Mouse (Mus musculus): Measurements from ENCODE around the gene Dap3. TPM values are rescaled to one million over a fixed set of nuclear protein-coding genes. Genes with fewer than 3 reads are reported as not detected.

Gene Dap3
- polyA plus RNA-seq, 1 experiment from 2014 or later: 95.9 TPM

GRCm38 (mm10) chr3:88953736-88954135 is 2.8 kb upstream of the Dap3 start:
- Histone ChIP-seq H3K36me3 (ENCODE audit: control insufficient read depth, insufficient read depth) (no peaks in the 10 kb centered on the region), H3K9me3 (ENCODE audit: control insufficient read depth) (no peaks in the 10 kb centered on the region), H3K4me1 (replicated peaks; ENCODE audit: control insufficient read depth, insufficient read depth, low read length) (no peaks in the 10 kb centered on the region), H3K9ac (ENCODE audit: low read depth, low read length) (no peak overlapping the region), H3K27ac (ENCODE audit: low read depth, low read length) (no peak overlapping the region), H3K4me3 (ENCODE audit: low read depth, low read length) (no peak overlapping the region), H3K4me2 (replicated peaks; ENCODE audit: low read depth) (no peak overlapping the region), H3K27me3 (replicated peaks; ENCODE audit: control insufficient read depth, insufficient read depth, low read length) (no peaks in the 10 kb centered on the region)
- no peak for TF ChIP-seq CTCF (IDR thresholded peaks at IDR 0.05; ENCODE audit: low read depth)
- ATAC-seq: no peak

DNA sequence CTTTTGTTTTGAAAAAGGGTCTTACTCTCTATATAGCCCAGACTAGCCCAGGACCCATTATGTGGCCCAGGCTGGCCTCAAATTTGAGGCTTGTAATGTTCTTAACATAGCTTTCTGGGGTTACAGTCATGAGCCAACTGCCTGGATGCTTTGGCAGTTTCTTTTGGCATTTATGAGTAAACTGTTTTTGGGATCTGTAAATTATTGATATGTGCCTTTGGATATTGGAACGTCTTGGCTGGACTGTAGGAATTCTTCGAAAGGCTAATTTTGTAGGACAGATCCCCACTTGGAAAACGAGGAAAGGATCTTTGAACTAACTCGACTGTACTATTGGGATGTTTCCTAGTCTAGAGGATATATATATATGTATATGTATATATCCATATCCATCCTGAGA is 2.3 kb upstream of the Dap3 start:
- WGBS: 64% methylated on average over 4 of the region's 4 CpGs
- H3K4me3 ChIP-seq (ENCODE audit: low read depth, low read length): no peak overlapping the region
- no peak for TF ChIP-seq CTCF (IDR thresholded peaks at IDR 0.05; ENCODE audit: low read depth)
- H3K27ac ChIP-seq (ENCODE audit: low read depth, low read length): no peak overlapping the region
- no peak overlapping the region for H3K9ac ChIP-seq (ENCODE audit: low read depth, low read length)
- no peaks in the 10 kb centered on the region for H3K4me1 ChIP-seq (replicated peaks; ENCODE audit: control insufficient read depth, insufficient read depth, low read length)
- no peaks in the 10 kb centered on the region for H3K9me3 ChIP-seq (ENCODE audit: control insufficient read depth)
- no peak for ATAC-seq
- no peaks in the 10 kb centered on the region for H3K36me3 ChIP-seq (ENCODE audit: control insufficient read depth, insufficient read depth)
- no peak overlapping the region for H3K4me2 ChIP-seq (replicated peaks; ENCODE audit: low read depth)
- H3K27me3 ChIP-seq (replicated peaks; ENCODE audit: control insufficient read depth, insufficient read depth, low read length): no peaks in the 10 kb centered on the region

- Histone ChIP-seq H3K9me3 (ENCODE audit: control insufficient read depth) (no peaks in the 10 kb centered on the region), H3K27ac (ENCODE audit: low read depth, low read length) (peak overlapping the region; percentile 99), H3K4me2 (replicated peaks; ENCODE audit: low read depth) (peak overlapping the region; percentile 84), H3K36me3 (ENCODE audit: control insufficient read depth, insufficient read depth) (no peaks in the 10 kb centered on the region), H3K4me1 (replicated peaks; ENCODE audit: control insufficient read depth, insufficient read depth, low read length) (0 out of 2 replicates have a peak, but pooled peaks cover 7% of the 10 kb centered on the region), H3K4me3 (ENCODE audit: low read depth, low read length) (peak overlapping the region; percentile 72), H3K9ac (ENCODE audit: low read depth, low read length) (peak overlapping the region; percentile 86), H3K27me3 (replicated peaks; ENCODE audit: control insufficient read depth, insufficient read depth, low read length) (no peaks in the 10 kb centered on the region)
- ATAC-seq: no peak
- 0% methylated on average over 5 of the region's 5 CpGs for WGBS
- no peak for TF ChIP-seq CTCF (IDR thresholded peaks at IDR 0.05; ENCODE audit: low read depth)
These were observed 383 bp upstream of the Dap3 start for GRCm38 (mm10) chr3:88951327-88951800.

- Histone ChIP-seq H3K4me2 (replicated peaks; ENCODE audit: low read depth) (peak overlapping the region; percentile 84), H3K4me1 (replicated peaks; ENCODE audit: control insufficient read depth, insufficient read depth, low read length) (0 out of 2 replicates have a peak, but pooled peaks cover 7% of the 10 kb centered on the region), H3K27ac (ENCODE audit: low read depth, low read length) (peak overlapping the region; percentile 99), H3K9ac (ENCODE audit: low read depth, low read length) (peak overlapping the region; percentile 86), H3K4me3 (ENCODE audit: low read depth, low read length) (peak overlapping the region; percentile 72), H3K27me3 (replicated peaks; ENCODE audit: control insufficient read depth, insufficient read depth, low read length) (no peaks in the 10 kb centered on the region), H3K9me3 (ENCODE audit: control insufficient read depth) (no peaks in the 10 kb centered on the region), H3K36me3 (ENCODE audit: control insufficient read depth, insufficient read depth) (no peaks in the 10 kb centered on the region)
- 1% methylated on average over 54 of the region's 92 CpGs for WGBS
- TF ChIP-seq CTCF (IDR thresholded peaks at IDR 0.05; ENCODE audit: low read depth): peak; percentile 41
- ATAC-seq: peak; percentile 88
These were observed 1.0 kb downstream of the Dap3 start for GRCm38 (mm10) chr3:88949786-88950575.

GRCm38 (mm10) chr3:88944109-88944508 is 6.9 kb downstream of the Dap3 start:
- WGBS: 91% methylated on average over 4 of the region's 4 CpGs
- H3K9me3 ChIP-seq (ENCODE audit: control insufficient read depth): no peaks in the 10 kb centered on the region
- 0 out of 2 replicates have a peak, but pooled peaks cover 7% of the 10 kb centered on the region for H3K4me1 ChIP-seq (replicated peaks; ENCODE audit: control insufficient read depth, insufficient read depth, low read length)
- TF ChIP-seq CTCF (IDR thresholded peaks at IDR 0.05; ENCODE audit: low read depth): no peak
- H3K4me3 ChIP-seq (ENCODE audit: low read depth, low read length): no peak overlapping the region
- no peak overlapping the region for H3K4me2 ChIP-seq (replicated peaks; ENCODE audit: low read depth)
- no peak overlapping the region for H3K9ac ChIP-seq (ENCODE audit: low read depth, low read length)
- peaks cover 23% of the 10 kb centered on the region for H3K36me3 ChIP-seq (ENCODE audit: control insufficient read depth, insufficient read depth)
- H3K27me3 ChIP-seq (replicated peaks; ENCODE audit: control insufficient read depth, insufficient read depth, low read length): no peaks in the 10 kb centered on the region
- ATAC-seq: no peak
- no peak overlapping the region for H3K27ac ChIP-seq (ENCODE audit: low read depth, low read length)

- H3K9me3 ChIP-seq (ENCODE audit: control insufficient read depth): no peaks in the 10 kb centered on the region
- no peak overlapping the region for H3K4me2 ChIP-seq (replicated peaks; ENCODE audit: low read depth)
- TF ChIP-seq CTCF (IDR thresholded peaks at IDR 0.05; ENCODE audit: low read depth): no peak
- no peak overlapping the region for H3K9ac ChIP-seq (ENCODE audit: low read depth, low read length)
- H3K4me1 ChIP-seq (replicated peaks; ENCODE audit: control insufficient read depth, insufficient read depth, low read length): no peaks in the 10 kb centered on the region
- H3K27me3 ChIP-seq (replicated peaks; ENCODE audit: control insufficient read depth, insufficient read depth, low read length): no peaks in the 10 kb centered on the region
- H3K4me3 ChIP-seq (ENCODE audit: low read depth, low read length): no peak overlapping the region
- no peak for ATAC-seq
- H3K27ac ChIP-seq (ENCODE audit: low read depth, low read length): no peak overlapping the region
- WGBS: 93% methylated on average over 10 of the region's 10 CpGs
- peaks cover 33% of the 10 kb centered on the region for H3K36me3 ChIP-seq (ENCODE audit: control insufficient read depth, insufficient read depth)
These were observed 8.6 kb downstream of the Dap3 start for GRCm38 (mm10) chr3:88942316-88942880.
